Mouse (Mus musculus): ENCODE results near the gene Rdh12.

DNA sequence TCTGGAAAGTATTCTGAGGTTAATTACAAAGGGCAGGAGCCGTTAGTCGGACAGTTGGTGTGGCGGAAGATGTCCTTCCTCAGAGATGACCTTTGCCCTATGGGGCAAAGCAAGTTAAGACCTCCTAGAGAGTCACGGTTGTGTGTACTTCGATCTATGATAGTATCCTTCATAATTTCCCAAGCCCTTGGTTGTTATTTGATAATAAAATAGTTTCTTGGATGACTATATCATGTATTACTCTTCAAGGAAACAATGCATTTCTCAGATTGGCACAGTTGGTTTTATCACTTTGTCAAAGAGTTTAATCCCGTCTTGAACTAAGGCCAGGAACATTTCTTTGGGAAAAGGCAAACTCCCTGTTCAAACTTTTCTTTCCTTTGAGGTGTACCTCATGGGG is 16.5 kb upstream of the Rdh12 start, which contains the start of gene Rdh11:
- TF ChIP-seq EP300 (IDR thresholded peaks at IDR 0.05; ENCODE audit: low read depth) (no peak), CTCF (IDR thresholded peaks at IDR 0.05; ENCODE audit: low read depth) (no peak)
